Mouse (Mus musculus) megakaryocyte, embryonic 14.5 days (primary cell): Measurements from ENCODE around the gene Tulp1. TPM values are rescaled to one million over a fixed set of nuclear protein-coding genes. Genes with fewer than 3 reads are reported as not detected.

Source experiments
- H3K27me3 ChIP-seq: replicated peaks from 2 replicates; pipeline ENCODE3; 2012; ENCODE audit warnings: inconsistent platforms
- H3K36me3 ChIP-seq: replicated peaks from 2 replicates; pipeline ENCODE3; 2012; ENCODE audit warnings: low read length, inconsistent platforms, mixed read lengths
- H3K4me1 ChIP-seq: 2 replicates; pipeline ENCODE4 v1.6.1; 2012; ENCODE audit warnings: inconsistent platforms
- H3K4me3 ChIP-seq: replicated peaks from 2 replicates; pipeline ENCODE3; 2012; ENCODE audit warnings: moderate library complexity, mild to moderate bottlenecking, inconsistent platforms
- H3K9me3 ChIP-seq: 2 replicates; pipeline ENCODE4 v1.6.1; 2012; ENCODE audit warnings: inconsistent platforms
- FLI1 ChIP-seq: IDR thresholded peaks from 2 replicates; pipeline ENCODE4 v1.6.1; 2012; ENCODE audit warnings: low read length, inconsistent platforms, mixed read lengths
- GATA1 ChIP-seq: IDR thresholded peaks from 3 replicates; pipeline ENCODE4 v1.6.1; 2012; ENCODE audit warnings: mixed read lengths, low read length, inconsistent platforms, borderline replicate concordance
- polyA plus RNA-seq: library from polyadenylated mRNA; stranded (reverse); fragments of >175 nt; gene quantifications from 2 replicates; pipeline ENCODE4 v1.2.3, GENCODE M21; 2012; ENCODE audit warnings: low replicate concordance; ENCODE audit not compliant: insufficient read depth

The Tulp1 gene
- polyA plus RNA-seq, 1 experiment: 2.7 TPM

- Histone ChIP-seq H3K4me1 (peaks cover 11% of the 10 kb centered on the region), H3K36me3 (no peaks in the 10 kb centered on the region), H3K9me3 (peaks cover 17% of the 10 kb centered on the region), H3K27me3 (peaks cover 96% of the 10 kb centered on the region), H3K4me3 (no peak overlapping the region)
- TF ChIP-seq GATA1 (no peak), FLI1 (no peak)
These were observed 9.2 kb downstream of the Tulp1 start for GRCm38 (mm10) chr17:28355871-28356270.

DNA sequence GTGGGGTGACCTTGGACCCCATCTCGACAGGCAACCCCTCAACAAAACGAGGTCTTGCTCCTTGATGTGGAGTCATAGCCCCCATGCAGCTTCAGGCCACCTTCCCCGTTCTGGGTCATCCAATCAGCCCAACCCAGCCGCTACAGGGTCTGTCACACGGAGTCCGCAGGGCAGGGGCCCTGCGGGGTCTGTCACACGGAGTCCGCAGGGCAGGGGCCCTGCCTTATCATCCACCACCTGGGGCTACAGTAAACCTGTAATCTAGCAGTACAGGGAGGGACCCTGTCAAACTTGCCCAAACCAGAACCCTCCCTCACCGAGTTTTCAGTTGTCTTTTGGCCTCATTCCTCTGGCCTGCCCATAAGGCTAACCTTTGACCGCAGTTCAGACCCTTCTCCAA is 13.0 kb downstream of the Tulp1 start:
- Histone ChIP-seq H3K36me3 (no peaks in the 10 kb centered on the region), H3K4me1 (peaks cover 30% of the 10 kb centered on the region), H3K27me3 (peaks cover 96% of the 10 kb centered on the region), H3K4me3 (peak overlapping the region; percentile 91), H3K9me3 (peaks cover 6% of the 10 kb centered on the region; the same call in 1 of the 2 replicates)
- TF ChIP-seq FLI1 (no peak), GATA1 (no peak)

- Histone ChIP-seq H3K27me3 (peaks cover 96% of the 10 kb centered on the region), H3K36me3 (no peaks in the 10 kb centered on the region), H3K4me3 (peak overlapping the region; percentile 91), H3K4me1 (peaks cover 30% of the 10 kb centered on the region), H3K9me3 (peaks cover 6% of the 10 kb centered on the region; the same call in 1 of the 2 replicates)
- TF ChIP-seq FLI1: no peak
- no peak for TF ChIP-seq GATA1
These were observed 13.6 kb downstream of the Tulp1 start for GRCm38 (mm10) chr17:28351353-28351890.

GRCm38 (mm10) chr17:28350466-28351352 is 14.3 kb downstream of the Tulp1 start, which contains the start of gene Tead3:
Gene Tead3 (minus strand): TSS chr17:28350817.
- Histone ChIP-seq H3K4me3 (peak within 1 kb of the TSS; percentile 91), H3K4me1 (peaks cover 30% of the 10 kb centered on the region), H3K36me3 (no peaks in the 10 kb centered on the region), H3K27me3 (peaks cover 96% of the 10 kb centered on the region), H3K9me3 (peaks cover 6% of the 10 kb centered on the region; the same call in 1 of the 2 replicates)
- TF ChIP-seq FLI1 (no peak), GATA1 (no peak)

GRCm38 (mm10) chr17:28349901-28350465 is 15.0 kb downstream of the Tulp1 start:
- peaks cover 6% of the 10 kb centered on the region; the same call in 1 of the 2 replicates for H3K9me3 ChIP-seq
- TF ChIP-seq GATA1: no peak
- TF ChIP-seq FLI1: no peak
- peaks cover 96% of the 10 kb centered on the region for H3K27me3 ChIP-seq
- H3K4me1 ChIP-seq: peaks cover 36% of the 10 kb centered on the region
- no peaks in the 10 kb centered on the region for H3K36me3 ChIP-seq
- H3K4me3 ChIP-seq: peak overlapping the region; percentile 91

GRCm38 (mm10) chr17:28349264-28349880 is 15.7 kb downstream of the Tulp1 start:
- Histone ChIP-seq H3K4me1 (peaks cover 37% of the 10 kb centered on the region), H3K9me3 (peaks cover 6% of the 10 kb centered on the region; the same call in 1 of the 2 replicates), H3K27me3 (peaks cover 97% of the 10 kb centered on the region), H3K36me3 (no peaks in the 10 kb centered on the region), H3K4me3 (no peak overlapping the region)
- TF ChIP-seq GATA1 (no peak), FLI1 (no peak)

GRCm38 (mm10) chr17:28348211-28348610 is 16.8 kb downstream of the Tulp1 start:
- H3K4me1 ChIP-seq: peaks cover 43% of the 10 kb centered on the region
- H3K36me3 ChIP-seq: no peaks in the 10 kb centered on the region
- H3K9me3 ChIP-seq: no peaks in the 10 kb centered on the region
- H3K27me3 ChIP-seq: peaks cover 97% of the 10 kb centered on the region
- TF ChIP-seq GATA1 (no peak), FLI1 (no peak)
- H3K4me3 ChIP-seq: no peak overlapping the region

GRCm38 (mm10) chr17:28347327-28347726 is 17.7 kb downstream of the Tulp1 start:
- Histone ChIP-seq H3K9me3 (no peaks in the 10 kb centered on the region), H3K36me3 (no peaks in the 10 kb centered on the region), H3K27me3 (peaks cover 97% of the 10 kb centered on the region), H3K4me3 (peak overlapping the region; percentile 14), H3K4me1 (peaks cover 43% of the 10 kb centered on the region)
- no peak for TF ChIP-seq FLI1
- no peak for TF ChIP-seq GATA1

GRCm38 (mm10) chr17:28345882-28346281 is 19.1 kb downstream of the Tulp1 start:
- Histone ChIP-seq H3K4me3 (no peak overlapping the region), H3K36me3 (no peaks in the 10 kb centered on the region), H3K4me1 (peaks cover 41% of the 10 kb centered on the region), H3K27me3 (peaks cover 97% of the 10 kb centered on the region), H3K9me3 (no peaks in the 10 kb centered on the region)
- no peak for TF ChIP-seq FLI1
- TF ChIP-seq GATA1: no peak
